Mouse (Mus musculus) liver, adult (tissue): ENCODE results near the gene 3425401B19Rik.

Experiments used
- GATA4 ChIP-seq: IDR thresholded peaks from 2 replicates; pipeline ENCODE4 v1.6.1; 2014; ENCODE audit warnings: mild to moderate bottlenecking, low read length; ENCODE audit not compliant: insufficient replicate concordance

The 3425401B19Rik gene

DNA sequence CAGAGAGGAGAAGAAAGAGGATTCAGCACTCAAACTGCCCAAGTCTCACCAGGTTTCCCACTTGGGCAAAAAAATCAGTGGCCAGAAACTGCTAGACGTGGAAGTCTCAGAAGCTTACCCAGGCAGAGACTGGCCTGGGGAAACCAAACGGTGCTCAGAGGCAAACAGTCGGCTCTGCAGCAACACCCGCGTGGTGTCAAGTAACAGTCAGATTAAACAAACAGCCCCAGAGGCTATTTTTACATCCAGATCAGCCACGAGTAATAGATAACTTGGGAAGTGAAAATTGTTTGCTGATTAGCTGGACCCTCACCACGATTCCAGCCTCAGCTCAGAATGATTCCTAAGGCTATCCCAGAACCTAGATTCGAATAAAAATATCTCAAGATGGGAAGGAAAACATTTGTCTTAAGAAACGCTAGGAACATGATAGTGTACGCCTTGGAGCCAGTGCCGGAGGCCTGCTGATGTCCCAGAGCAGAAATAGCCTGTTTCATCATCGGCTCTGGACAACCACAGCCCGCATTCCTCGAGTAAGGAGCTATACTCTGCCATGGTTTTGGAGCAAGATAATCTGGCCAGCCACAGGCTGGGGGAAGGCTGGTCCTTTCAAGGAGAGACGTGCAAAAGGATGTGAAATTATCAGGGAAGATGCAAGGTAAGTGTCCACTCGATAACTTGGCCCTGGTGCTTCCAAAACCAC lies at the start of gene 3425401B19Rik:
TSS of gene 3425401B19Rik (minus strand) at position 170 of the 703 bp plus-strand sequence.
- TF ChIP-seq GATA4, result no peak

GRCm38 (mm10) chr14:32732961-32733360 lies 47.9 kb upstream of the 3425401B19Rik start:
- TF ChIP-seq GATA4, result no peak

GRCm38 (mm10) chr14:32726864-32727263 lies 41.8 kb upstream of the 3425401B19Rik start:
- TF ChIP-seq GATA4, result no peak

- no peak for TF ChIP-seq GATA4
These were observed 36.4 kb upstream of the 3425401B19Rik start for GRCm38 (mm10) chr14:32721461-32721860.

GRCm38 (mm10) chr14:32716763-32717439 lies 31.8 kb upstream of the 3425401B19Rik start:
- TF ChIP-seq GATA4, result no peak

GRCm38 (mm10) chr14:32715489-32715888 lies 30.4 kb upstream of the 3425401B19Rik start:
- no peak for TF ChIP-seq GATA4

- TF ChIP-seq GATA4, result no peak
These were observed 30.0 kb upstream of the 3425401B19Rik start for GRCm38 (mm10) chr14:32715076-32715475.

DNA sequence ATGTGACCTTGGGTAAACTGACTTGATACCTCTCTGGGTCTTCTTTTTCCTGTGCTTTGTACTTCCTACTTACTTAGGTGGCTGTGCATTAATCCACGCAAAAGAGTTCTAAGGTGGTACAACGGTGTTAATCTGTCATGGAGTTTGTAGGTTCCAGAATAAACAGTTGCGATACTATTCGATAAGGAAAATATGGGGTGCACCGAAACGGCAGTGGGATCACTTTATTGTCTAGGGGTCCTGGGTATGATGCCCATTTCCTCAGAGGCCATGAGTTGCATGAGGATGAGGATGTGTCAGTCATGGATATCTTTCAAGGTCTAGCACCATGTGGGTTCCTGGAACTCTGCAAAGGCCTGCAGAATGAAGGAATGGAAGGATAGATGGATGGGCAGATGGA lies 24.8 kb upstream of the 3425401B19Rik start:
- TF ChIP-seq GATA4, result no peak

DNA sequence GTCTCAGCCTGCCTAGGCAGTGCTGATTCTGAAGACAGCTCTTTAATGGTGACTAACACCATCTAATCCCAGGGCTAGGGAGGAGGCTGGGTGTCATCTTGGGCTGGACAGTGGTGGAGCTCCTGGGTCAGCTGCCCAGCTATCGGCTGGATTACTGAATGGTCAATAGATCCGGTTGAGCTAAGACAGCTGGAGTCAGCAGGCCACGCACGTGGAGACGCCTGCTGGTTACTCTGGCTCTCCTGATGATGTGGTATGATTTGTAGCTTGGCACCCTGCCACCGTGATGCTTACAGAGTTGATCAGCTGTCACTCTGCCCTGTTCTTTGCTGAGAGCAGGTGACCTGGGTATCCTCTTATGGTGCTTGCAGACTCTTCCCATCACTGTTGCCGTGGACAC lies 23.7 kb upstream of the 3425401B19Rik start:
- TF ChIP-seq GATA4, result no peak

- TF ChIP-seq GATA4, result no peak
These were observed 22.8 kb upstream of the 3425401B19Rik start for GRCm38 (mm10) chr14:32707938-32708337.

- no peak for TF ChIP-seq GATA4
These were observed 15.9 kb upstream of the 3425401B19Rik start for GRCm38 (mm10) chr14:32700972-32701371.

- TF ChIP-seq GATA4, result no peak
These were observed 13.5 kb upstream of the 3425401B19Rik start for GRCm38 (mm10) chr14:32698556-32698955.

- no peak for TF ChIP-seq GATA4
These were observed 12.7 kb upstream of the 3425401B19Rik start for GRCm38 (mm10) chr14:32697774-32698173.

DNA sequence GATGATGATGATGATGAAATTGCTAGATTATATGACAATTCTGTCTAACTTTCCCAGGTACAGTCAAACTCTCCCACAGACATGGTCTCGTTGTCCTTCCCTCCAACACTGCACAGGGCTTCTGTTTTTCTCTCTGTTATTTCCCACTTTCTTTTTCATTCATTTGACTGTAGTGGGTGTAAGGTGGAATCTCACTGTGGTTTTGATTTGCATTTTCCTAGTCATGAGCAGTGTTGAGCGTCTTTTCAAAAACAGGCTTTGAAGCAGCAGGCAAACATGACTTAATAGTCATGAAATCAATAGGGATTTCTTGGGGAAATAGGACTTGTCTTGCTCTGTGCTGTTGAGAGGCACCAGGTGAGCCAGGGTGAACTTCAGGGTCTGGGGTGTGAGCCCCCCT lies 11.3 kb upstream of the 3425401B19Rik start:
- no peak for TF ChIP-seq GATA4

GRCm38 (mm10) chr14:32695906-32696305 lies 10.8 kb upstream of the 3425401B19Rik start:
- no peak for TF ChIP-seq GATA4

DNA sequence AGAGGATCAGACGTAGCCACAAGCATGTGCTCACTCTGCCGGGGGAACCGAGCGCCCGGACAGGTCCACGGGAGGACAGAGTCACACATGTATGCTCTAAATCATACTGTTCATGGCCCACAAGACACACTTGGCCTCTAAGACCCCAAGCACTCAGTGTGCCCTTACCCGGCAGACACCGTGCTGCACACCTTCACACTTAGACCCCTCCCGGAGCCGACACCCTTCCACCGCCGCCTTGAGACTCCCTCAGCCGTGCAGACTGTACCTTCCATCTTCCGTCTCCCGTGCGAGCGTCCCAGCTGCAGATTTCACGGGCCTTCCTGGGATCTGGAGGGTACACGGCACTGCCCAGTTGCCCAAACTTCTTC lies 373 bp downstream of the 3425401B19Rik start:
- no peak for TF ChIP-seq GATA4
